Mouse (Mus musculus): Measurements from ENCODE around the gene Nabp2. TPM values are rescaled to one million over a fixed set of nuclear protein-coding genes. Genes with fewer than 3 reads are reported as not detected.

Nabp2 gene
- polyA plus RNA-seq, 1 experiment from 2014 or later = 127 TPM

DNA sequence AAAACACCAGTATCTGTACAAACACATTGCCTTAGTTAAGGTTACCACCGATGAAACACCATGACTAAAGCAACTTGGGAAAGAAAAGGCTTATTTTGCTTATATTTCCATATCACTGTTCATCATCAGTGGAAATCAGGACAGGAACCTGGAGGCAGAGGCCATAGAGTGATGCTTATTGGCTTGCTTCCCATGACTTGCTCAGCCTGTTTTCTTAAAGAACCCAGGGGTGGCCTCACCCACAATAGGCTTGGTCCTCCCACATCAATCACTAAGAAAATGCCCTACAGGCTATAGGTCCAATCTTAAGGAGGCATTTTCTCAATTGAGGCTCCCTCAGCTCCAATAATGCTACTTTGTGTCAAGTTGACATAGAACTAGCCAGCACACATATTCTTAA, 31.4 kb upstream of the Nabp2 start:
- H3K27me3 ChIP-seq = no peaks in the 10 kb centered on the region
- peaks cover 43% of the 10 kb centered on the region for H3K36me3 ChIP-seq
- H3K4me2 ChIP-seq (replicated peaks) = no peak overlapping the region
- no peak overlapping the region for H3K27ac ChIP-seq (replicated peaks)
- H3K4me1 ChIP-seq = no peaks in the 10 kb centered on the region
- no peaks in the 10 kb centered on the region for H3K9me3 ChIP-seq
- WGBS = 95% methylated on average over 1 of the region's 1 CpGs
- no peak for ATAC-seq (ENCODE audit: low FRiP score, low read depth)
- no peak overlapping the region for H3K4me3 ChIP-seq
- no peak overlapping the region for H3K9ac ChIP-seq (replicated peaks)

GRCm38 (mm10) chr10:128441324-128442119, 30.2 kb upstream of the Nabp2 start:
- Histone ChIP-seq H3K4me3 (no peak overlapping the region), H3K27ac (replicated peaks) (no peak overlapping the region), H3K4me2 (replicated peaks) (no peak overlapping the region), H3K4me1 (no peaks in the 10 kb centered on the region), H3K9me3 (no peaks in the 10 kb centered on the region), H3K9ac (replicated peaks) (no peak overlapping the region), H3K36me3 (peaks cover 55% of the 10 kb centered on the region), H3K27me3 (no peaks in the 10 kb centered on the region)
- ATAC-seq (ENCODE audit: low FRiP score, low read depth) = no peak
- WGBS = 88% methylated on average over 10 of the region's 10 CpGs

- Histone ChIP-seq H3K9ac (replicated peaks) (no peak overlapping the region), H3K36me3 (peaks cover 67% of the 10 kb centered on the region), H3K27me3 (no peaks in the 10 kb centered on the region), H3K4me1 (no peaks in the 10 kb centered on the region), H3K27ac (replicated peaks) (no peak overlapping the region), H3K9me3 (no peaks in the 10 kb centered on the region), H3K4me2 (replicated peaks) (no peak overlapping the region), H3K4me3 (no peak overlapping the region)
- 69% methylated on average over 10 of the region's 10 CpGs for WGBS
- ATAC-seq (ENCODE audit: low FRiP score, low read depth) = no peak
These were observed 29.1 kb upstream of the Nabp2 start for GRCm38 (mm10) chr10:128440407-128440806.

GRCm38 (mm10) chr10:128438675-128439279, 27.5 kb upstream of the Nabp2 start:
- Histone ChIP-seq H3K4me2 (replicated peaks) (no peak overlapping the region), H3K4me3 (no peak overlapping the region), H3K27ac (replicated peaks) (no peak overlapping the region), H3K9me3 (no peaks in the 10 kb centered on the region), H3K36me3 (peaks cover 79% of the 10 kb centered on the region), H3K9ac (replicated peaks) (no peak overlapping the region), H3K27me3 (no peaks in the 10 kb centered on the region), H3K4me1 (no peaks in the 10 kb centered on the region)
- ATAC-seq (ENCODE audit: low FRiP score, low read depth) = no peak
- WGBS = 87% methylated on average over 10 of the region's 10 CpGs

- no peak overlapping the region for H3K9ac ChIP-seq (replicated peaks)
- H3K9me3 ChIP-seq = no peaks in the 10 kb centered on the region
- no peaks in the 10 kb centered on the region for H3K4me1 ChIP-seq
- peaks cover 76% of the 10 kb centered on the region for H3K36me3 ChIP-seq
- no peak overlapping the region for H3K4me3 ChIP-seq
- H3K27ac ChIP-seq (replicated peaks) = no peak overlapping the region
- no peak overlapping the region for H3K4me2 ChIP-seq (replicated peaks)
- ATAC-seq (ENCODE audit: low FRiP score, low read depth) = no peak
- H3K27me3 ChIP-seq = no peaks in the 10 kb centered on the region
- 95% methylated on average over 8 of the region's 8 CpGs for WGBS
These were observed 25.1 kb upstream of the Nabp2 start for GRCm38 (mm10) chr10:128436376-128436775.

- WGBS = 84% methylated on average over 5 of the region's 5 CpGs
- Histone ChIP-seq H3K4me3 (no peak overlapping the region), H3K27me3 (no peaks in the 10 kb centered on the region), H3K36me3 (peaks cover 76% of the 10 kb centered on the region), H3K9ac (replicated peaks) (no peak overlapping the region), H3K4me2 (replicated peaks) (no peak overlapping the region), H3K27ac (replicated peaks) (no peak overlapping the region), H3K9me3 (no peaks in the 10 kb centered on the region), H3K4me1 (no peaks in the 10 kb centered on the region)
- no peak for ATAC-seq (ENCODE audit: low FRiP score, low read depth)
These were observed 24.6 kb upstream of the Nabp2 start for GRCm38 (mm10) chr10:128435873-128436272.

DNA sequence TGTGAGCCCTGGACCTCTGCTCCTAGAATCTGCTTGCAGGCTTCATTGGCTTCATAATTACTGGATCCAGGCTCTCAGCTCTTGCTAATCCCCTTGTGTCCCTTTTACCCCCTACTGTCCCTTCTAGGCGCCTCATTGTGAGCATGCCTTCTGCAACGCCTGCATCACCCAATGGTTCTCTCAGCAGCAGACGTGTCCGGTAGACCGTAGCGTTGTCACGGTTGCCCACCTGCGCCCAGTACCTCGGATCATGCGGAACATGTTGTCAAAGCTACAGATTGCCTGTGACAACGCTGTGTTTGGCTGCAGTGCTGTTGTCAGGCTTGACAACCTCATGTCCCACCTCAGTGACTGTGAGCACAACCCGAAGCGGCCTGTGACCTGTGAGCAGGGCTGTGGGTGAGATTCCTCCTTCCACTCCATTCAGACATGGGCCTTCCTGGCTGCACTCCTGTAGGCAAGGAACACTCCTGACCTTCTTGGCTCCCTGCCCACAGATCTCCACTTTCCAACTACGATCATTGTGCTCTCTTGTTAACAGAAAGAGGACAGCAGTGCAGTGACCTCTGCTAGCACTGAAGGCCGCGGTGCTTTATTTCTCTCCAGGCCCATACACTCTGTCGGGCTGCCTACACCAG, 24.0 kb upstream of the Nabp2 start:
- Histone ChIP-seq H3K27ac (replicated peaks) (no peak overlapping the region), H3K36me3 (peaks cover 76% of the 10 kb centered on the region), H3K27me3 (no peaks in the 10 kb centered on the region), H3K4me1 (no peaks in the 10 kb centered on the region), H3K4me2 (replicated peaks) (no peak overlapping the region), H3K9ac (replicated peaks) (no peak overlapping the region), H3K9me3 (no peaks in the 10 kb centered on the region), H3K4me3 (no peak overlapping the region)
- ATAC-seq (ENCODE audit: low FRiP score, low read depth) = no peak
- 78% methylated on average over 17 of the region's 17 CpGs for WGBS

- Histone ChIP-seq H3K4me3 (no peak overlapping the region), H3K27ac (replicated peaks) (no peak overlapping the region), H3K36me3 (peaks cover 78% of the 10 kb centered on the region), H3K4me1 (no peaks in the 10 kb centered on the region), H3K9me3 (no peaks in the 10 kb centered on the region), H3K27me3 (no peaks in the 10 kb centered on the region), H3K4me2 (replicated peaks) (no peak overlapping the region), H3K9ac (replicated peaks) (no peak overlapping the region)
- no peak for ATAC-seq (ENCODE audit: low FRiP score, low read depth)
- 89% methylated on average over 10 of the region's 10 CpGs for WGBS
These were observed 23.4 kb upstream of the Nabp2 start for GRCm38 (mm10) chr10:128434681-128435080.

- Histone ChIP-seq H3K36me3 (peaks cover 78% of the 10 kb centered on the region), H3K9ac (replicated peaks) (no peak overlapping the region), H3K27me3 (no peaks in the 10 kb centered on the region), H3K4me2 (replicated peaks) (no peak overlapping the region), H3K9me3 (no peaks in the 10 kb centered on the region), H3K27ac (replicated peaks) (no peak overlapping the region), H3K4me3 (no peak overlapping the region), H3K4me1 (no peaks in the 10 kb centered on the region)
- ATAC-seq (ENCODE audit: low FRiP score, low read depth) = no peak
- 97% methylated on average over 2 of the region's 2 CpGs for WGBS
These were observed 22.1 kb upstream of the Nabp2 start for GRCm38 (mm10) chr10:128433417-128433816.

- H3K9ac ChIP-seq (replicated peaks) = no peak overlapping the region
- no peak overlapping the region for H3K4me3 ChIP-seq
- 91% methylated on average over 4 of the region's 4 CpGs for WGBS
- ATAC-seq (ENCODE audit: low FRiP score, low read depth) = no peak
- no peak overlapping the region for H3K4me2 ChIP-seq (replicated peaks)
- peaks cover 55% of the 10 kb centered on the region for H3K36me3 ChIP-seq
- H3K27ac ChIP-seq (replicated peaks) = no peak overlapping the region
- no peaks in the 10 kb centered on the region for H3K4me1 ChIP-seq
- no peaks in the 10 kb centered on the region for H3K27me3 ChIP-seq
- no peaks in the 10 kb centered on the region for H3K9me3 ChIP-seq
These were observed 18.2 kb upstream of the Nabp2 start for GRCm38 (mm10) chr10:128429454-128429853.

GRCm38 (mm10) chr10:128429052-128429451, 17.8 kb upstream of the Nabp2 start:
- peaks cover 55% of the 10 kb centered on the region for H3K36me3 ChIP-seq
- no peaks in the 10 kb centered on the region for H3K27me3 ChIP-seq
- ATAC-seq (ENCODE audit: low FRiP score, low read depth) = no peak
- H3K4me2 ChIP-seq (replicated peaks) = no peak overlapping the region
- no peak overlapping the region for H3K27ac ChIP-seq (replicated peaks)
- 93% methylated on average over 5 of the region's 5 CpGs for WGBS
- H3K4me1 ChIP-seq = no peaks in the 10 kb centered on the region
- no peak overlapping the region for H3K4me3 ChIP-seq
- H3K9me3 ChIP-seq = no peaks in the 10 kb centered on the region
- no peak overlapping the region for H3K9ac ChIP-seq (replicated peaks)

- no peaks in the 10 kb centered on the region for H3K9me3 ChIP-seq
- WGBS = 88% methylated on average over 3 of the region's 3 CpGs
These were observed 14.0 kb upstream of the Nabp2 start for GRCm38 (mm10) chr10:128425260-128425659.

More at GRCm38 (mm10) chr10:128425260-128425659, 14.0 kb upstream of the Nabp2 start:
- no peak overlapping the region for H3K27ac ChIP-seq (replicated peaks)
- no peaks in the 10 kb centered on the region for H3K4me1 ChIP-seq
- no peaks in the 10 kb centered on the region for H3K27me3 ChIP-seq
- H3K9ac ChIP-seq (replicated peaks) = no peak overlapping the region
- H3K36me3 ChIP-seq = peaks cover 71% of the 10 kb centered on the region
- H3K4me3 ChIP-seq = no peak overlapping the region
- H3K4me2 ChIP-seq (replicated peaks) = no peak overlapping the region
- no peak for ATAC-seq (ENCODE audit: low FRiP score, low read depth)

Measured in midbrain, embryonic 12.5 days (tissue).